Mouse (Mus musculus): Measurements from ENCODE around the gene Cd38. TPM values are rescaled to one million over a fixed set of nuclear protein-coding genes. Genes with fewer than 3 reads are reported as not detected.
A peak's percentile ranks its signal among the peaks of the same experiment; 100 is the strongest.
"Not testable (repeated sequence)": the region's sequence is repeated elsewhere in the genome, so short reads cannot be mapped to it uniquely, and the experiment has no call there.

Cd38 gene
- polyA plus RNA-seq, 1 experiment: 9.1 TPM

- DNase-seq (ENCODE audit: low read depth): no peak
Observed at GRCm38 (mm10) chr5:43860096-43860495, 8.3 kb upstream of the Cd38 start.

- no peak for DNase-seq (ENCODE audit: low read depth)
Observed at GRCm38 (mm10) chr5:43860670-43861431, 7.5 kb upstream of the Cd38 start.

- DNase-seq (ENCODE audit: low read depth): no peak
Observed at GRCm38 (mm10) chr5:43863642-43864041, 4.7 kb upstream of the Cd38 start.

- no peak for DNase-seq (ENCODE audit: low read depth)
Observed at GRCm38 (mm10) chr5:43865316-43865715, 3.0 kb upstream of the Cd38 start.

DNA sequence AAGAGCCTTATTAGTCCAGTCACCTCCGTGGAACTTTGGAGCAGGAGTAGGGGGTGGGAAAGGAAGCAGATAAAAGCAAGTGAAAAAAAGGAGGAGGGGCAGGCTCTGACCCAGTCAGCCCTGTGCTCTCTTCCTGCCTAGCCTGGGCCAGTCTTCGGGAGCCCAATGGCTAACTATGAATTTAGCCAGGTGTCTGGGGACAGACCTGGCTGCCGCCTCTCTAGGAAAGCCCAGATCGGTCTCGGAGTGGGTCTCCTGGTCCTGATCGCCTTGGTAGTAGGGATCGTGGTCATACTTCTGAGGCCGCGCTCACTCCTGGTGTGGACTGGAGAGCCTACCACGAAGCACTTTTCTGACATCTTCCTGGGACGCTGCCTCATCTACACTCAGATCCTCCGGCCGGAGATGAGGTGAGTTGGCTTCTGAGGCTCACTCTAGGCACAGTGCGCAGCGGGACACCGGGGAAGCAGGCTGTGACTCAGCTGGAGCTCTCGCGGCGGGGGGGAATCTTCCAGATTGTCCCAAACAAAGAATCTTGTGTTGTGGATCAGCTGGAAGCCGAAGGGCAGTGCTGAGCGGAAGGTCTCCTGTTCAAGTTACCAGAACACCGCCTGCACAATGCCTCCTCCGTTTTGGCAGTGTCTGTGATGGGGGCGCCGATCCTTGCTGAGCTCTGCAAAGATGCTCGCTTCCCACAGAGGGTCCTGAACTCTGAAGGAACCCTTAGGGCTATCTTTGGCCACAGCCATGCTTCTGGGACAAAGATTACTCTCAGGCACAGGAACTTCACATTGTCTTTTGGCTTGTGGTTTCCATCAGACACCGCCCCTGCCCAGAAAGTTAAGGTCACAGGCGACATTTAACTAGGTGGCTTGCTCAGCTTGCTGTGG lies 603 bp downstream of the Cd38 start:
- no peak for DNase-seq (ENCODE audit: low read depth)

- DNase-seq (ENCODE audit: low read depth): no peak
Observed at GRCm38 (mm10) chr5:43871845-43872244, 3.5 kb downstream of the Cd38 start.

- no peak for DNase-seq (ENCODE audit: low read depth)
Observed at GRCm38 (mm10) chr5:43872652-43873051, 4.3 kb downstream of the Cd38 start.

GRCm38 (mm10) chr5:43882034-43882433 lies 13.7 kb downstream of the Cd38 start:
- no peak for DNase-seq (ENCODE audit: low read depth)

GRCm38 (mm10) chr5:43885060-43885820 lies 16.9 kb downstream of the Cd38 start:
- no peak for DNase-seq (ENCODE audit: low read depth)

DNA sequence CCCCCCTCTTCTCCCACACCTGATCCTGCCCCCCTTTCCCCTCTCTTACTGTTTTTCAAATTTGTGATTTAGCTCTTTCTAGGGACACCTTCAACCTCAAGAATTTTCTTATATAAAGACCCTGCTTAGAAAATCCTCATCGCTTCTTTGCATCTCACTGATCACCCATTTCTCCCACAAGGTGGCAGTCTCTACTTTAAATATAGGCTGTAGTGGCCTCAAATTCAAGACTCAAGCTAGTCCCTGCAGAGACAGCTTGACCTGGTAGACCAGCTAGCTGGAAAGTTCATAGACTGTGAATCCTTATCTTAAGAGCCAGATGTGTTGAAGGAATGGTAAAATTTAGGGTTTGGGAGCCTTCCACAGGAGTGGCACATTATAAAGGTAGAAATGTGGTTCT lies 24.0 kb downstream of the Cd38 start:
- DNase-seq (ENCODE audit: low read depth): peak; percentile 2

GRCm38 (mm10) chr5:43894113-43894512 lies 25.8 kb downstream of the Cd38 start:
- peak; percentile 22 for DNase-seq (ENCODE audit: low read depth)

- DNase-seq (ENCODE audit: low read depth): no peak
Observed at GRCm38 (mm10) chr5:43895931-43896330, 27.6 kb downstream of the Cd38 start.

- DNase-seq (ENCODE audit: low read depth): no peak
Observed at GRCm38 (mm10) chr5:43904685-43905084, 36.3 kb downstream of the Cd38 start.

- no peak for DNase-seq (ENCODE audit: low read depth)
Observed at GRCm38 (mm10) chr5:43909213-43909612, 40.9 kb downstream of the Cd38 start.

GRCm38 (mm10) chr5:43910006-43910405 lies 41.7 kb downstream of the Cd38 start:
- DNase-seq (ENCODE audit: low read depth): no peak

GRCm38 (mm10) chr5:43912844-43913243 lies 44.5 kb downstream of the Cd38 start, which contains the start of gene Gm7879:
Gene Gm7879, plus strand, starts transcription at chr5:43913144.
- DNase-seq (ENCODE audit: low read depth): not testable (repeated sequence)

DNA sequence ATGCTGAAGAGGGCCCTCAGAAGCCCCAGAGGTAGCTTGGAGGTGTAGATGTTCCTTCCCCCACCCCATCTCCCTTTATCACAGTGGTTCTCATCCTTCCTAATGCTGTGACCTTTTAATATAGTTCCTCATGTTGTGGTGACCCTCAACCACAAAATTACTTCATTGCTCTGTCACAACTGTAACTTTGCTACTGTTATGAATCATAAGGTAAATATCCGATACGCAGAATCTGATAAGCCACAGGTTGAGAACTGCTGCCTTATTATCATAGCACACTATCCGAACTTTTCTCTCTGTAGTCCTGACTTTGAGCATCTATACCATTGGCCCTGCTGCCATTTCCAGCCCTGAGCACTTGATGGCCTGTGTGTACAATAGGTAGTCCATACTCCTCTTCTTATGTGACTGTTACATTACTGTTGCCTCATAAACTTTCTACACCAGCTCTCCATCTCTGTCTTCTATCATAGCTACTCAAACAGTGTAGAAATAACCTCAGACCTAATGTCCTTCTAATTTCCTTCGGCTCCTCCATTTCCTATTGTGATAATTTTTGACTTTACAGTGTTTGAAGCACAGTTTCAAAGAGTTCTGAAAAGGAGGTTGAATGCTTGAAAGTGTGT lies 47.0 kb downstream of the Cd38 start:
- DNase-seq (ENCODE audit: low read depth): no peak

GRCm38 (mm10) chr5:43921877-43922276 lies 53.5 kb downstream of the Cd38 start:
- no peak for DNase-seq (ENCODE audit: low read depth)

- DNase-seq (ENCODE audit: low read depth): peak; percentile 5
Observed at GRCm38 (mm10) chr5:43923933-43924332, 55.6 kb downstream of the Cd38 start.

DNA sequence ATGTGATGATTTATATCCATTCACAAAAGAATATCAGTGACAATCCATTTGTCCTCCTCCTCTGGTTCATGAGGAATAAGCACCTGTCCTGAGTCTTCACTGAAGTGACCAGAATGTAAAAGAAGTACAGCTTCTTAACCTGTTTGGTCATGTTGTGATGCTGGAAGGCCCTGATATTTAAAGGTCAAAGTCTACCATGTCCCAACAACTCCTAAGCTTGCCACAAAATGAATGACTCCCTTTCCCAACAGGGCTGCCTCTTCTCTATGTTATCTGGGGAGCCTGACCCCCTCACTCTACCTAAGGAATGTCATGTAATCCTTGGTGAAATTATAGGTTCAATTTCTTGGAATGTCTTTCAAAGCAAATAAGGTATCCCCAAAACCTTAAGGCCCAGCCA lies 59.4 kb downstream of the Cd38 start:
- DNase-seq (ENCODE audit: low read depth): no peak

DNA sequence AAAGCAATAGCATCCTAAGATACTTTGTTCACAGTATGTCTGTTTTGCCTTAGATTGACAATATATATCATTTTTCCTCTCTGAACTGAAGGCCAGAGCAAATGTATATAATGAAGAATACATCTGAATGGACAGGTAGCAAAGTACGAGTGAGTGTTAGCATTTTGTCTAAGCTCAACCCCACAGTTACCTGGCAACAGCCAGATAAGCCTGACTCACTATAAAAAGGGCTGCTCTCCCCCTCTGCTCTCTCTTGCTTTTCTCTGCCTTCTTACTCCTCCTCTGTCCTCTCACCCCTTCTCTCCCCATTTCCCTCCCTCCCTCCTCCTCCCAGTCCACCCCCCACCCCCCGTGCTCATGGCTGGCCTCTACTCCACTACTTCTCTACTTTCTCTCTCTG lies 64.9 kb downstream of the Cd38 start:
- DNase-seq (ENCODE audit: low read depth): no peak

Measured in gonadal fat pad, adult 2 months (tissue).